Mouse (Mus musculus) C2C12 (cell line): ENCODE data around the gene Arhgef7. TPM values are rescaled to one million over a fixed set of nuclear protein-coding genes. Genes with fewer than 3 reads are reported as not detected.

Experiments used
- H3K27me3 ChIP-seq: one replicate; pipeline ENCODE4 v1.6.1; 2011; ENCODE audit not compliant: control insufficient read depth, insufficient read depth, insufficient read length
- H3K36me3 ChIP-seq: one replicate; pipeline ENCODE4 v1.6.1; 2011; ENCODE audit not compliant: control insufficient read depth, insufficient read depth
- H3K4me3 ChIP-seq: one replicate; pipeline ENCODE4 v1.5.1; 2011; ENCODE audit warnings: mild to moderate bottlenecking, control low read depth; ENCODE audit not compliant: poor library complexity, insufficient read depth, severe bottlenecking
- H3K79me2 ChIP-seq: one replicate; pipeline ENCODE4 v1.6.1; 2011; ENCODE audit not compliant: control insufficient read depth, insufficient read depth
- H3K79me3 ChIP-seq: one replicate; pipeline ENCODE4 v1.6.1; 2011; ENCODE audit warnings: low read depth, control low read depth
- H3ac ChIP-seq: one replicate; pipeline ENCODE3; 2011; ENCODE audit warnings: low read depth; ENCODE audit not compliant: control insufficient read depth, insufficient read length
- CEBPB ChIP-seq: IDR thresholded peaks from one replicate; pipeline ENCODE4 v1.6.1; 2011; ENCODE audit warnings: low read depth, mild to moderate bottlenecking, control low read depth, moderate library complexity
- CTCF ChIP-seq: IDR thresholded peaks from one replicate; pipeline ENCODE4 v1.5.1; 2011; ENCODE audit not compliant: control insufficient read depth, insufficient read depth, insufficient read length
- FOSL1 ChIP-seq: IDR thresholded peaks from one replicate; pipeline ENCODE4 v1.8.0; 2011; ENCODE audit warnings: mild to moderate bottlenecking, low read length; ENCODE audit not compliant: poor library complexity, insufficient read depth, severe bottlenecking
- MAX ChIP-seq: IDR thresholded peaks from one replicate; pipeline ENCODE4 v1.6.1; 2011; ENCODE audit warnings: mild to moderate bottlenecking, control low read depth
- MYOD1 ChIP-seq: IDR thresholded peaks from one replicate; pipeline ENCODE4 v1.6.1; 2011; ENCODE audit warnings: low read depth; ENCODE audit not compliant: control insufficient read depth, insufficient read length
- MYOG ChIP-seq: IDR thresholded peaks from one replicate; pipeline ENCODE4 v1.6.1; 2011; ENCODE audit not compliant: control insufficient read depth, insufficient read length; ENCODE audit errors: extremely low read depth
- USF1 ChIP-seq: IDR thresholded peaks from one replicate; pipeline ENCODE4 v1.6.1; 2011; ENCODE audit warnings: low read depth, mild to moderate bottlenecking, control low read depth, moderate library complexity
- polyA plus RNA-seq: library from polyadenylated mRNA; unstranded; fragments of >200 nt; fragmentation: generic; extraction: Trizol; gene quantifications from one replicate; pipeline ENCODE4 v1.2.1, GENCODE M21; 2012; ENCODE audit warnings: missing spikeins

Arhgef7 gene
- polyA plus RNA-seq, 1 experiment, result 16.8 TPM

GRCm38 (mm10) chr8:11797729-11798479 lies 70.4 kb downstream of the Arhgef7 start:
- H3K79me3 ChIP-seq, result no peaks in the 10 kb centered on the region
- peaks cover 5% of the 10 kb centered on the region for H3K79me2 ChIP-seq
- no peak for TF ChIP-seq MYOG
- TF ChIP-seq CEBPB, result no peak
- TF ChIP-seq USF1, result no peak
- TF ChIP-seq FOSL1, result no peak
- no peak for TF ChIP-seq MAX
- TF ChIP-seq CTCF, result no peak
- no peak for TF ChIP-seq MYOD1
- H3ac ChIP-seq, result no peak overlapping the region
- peaks cover 13% of the 10 kb centered on the region for H3K36me3 ChIP-seq
- no peak overlapping the region for H3K4me3 ChIP-seq
- no peaks in the 10 kb centered on the region for H3K27me3 ChIP-seq

GRCm38 (mm10) chr8:11798480-11798867 lies 71.0 kb downstream of the Arhgef7 start:
- TF ChIP-seq MYOD1 (no peak), USF1 (no peak), CEBPB (no peak), FOSL1 (no peak)
- Histone ChIP-seq H3K79me3 (no peaks in the 10 kb centered on the region), H3ac (no peak overlapping the region), H3K4me3 (no peak overlapping the region), H3K79me2 (peaks cover 5% of the 10 kb centered on the region), H3K27me3 (no peaks in the 10 kb centered on the region), H3K36me3 (peaks cover 16% of the 10 kb centered on the region)

GRCm38 (mm10) chr8:11799098-11799497 lies 71.6 kb downstream of the Arhgef7 start:
- TF ChIP-seq CEBPB (no peak), MYOG (no peak), MYOD1 (no peak), USF1 (no peak), MAX (no peak), CTCF (no peak), FOSL1 (no peak)
- Histone ChIP-seq H3K4me3 (no peak overlapping the region), H3K36me3 (peaks cover 18% of the 10 kb centered on the region), H3K79me2 (peaks cover 5% of the 10 kb centered on the region), H3ac (no peak overlapping the region), H3K79me3 (no peaks in the 10 kb centered on the region), H3K27me3 (no peaks in the 10 kb centered on the region)

- H3K36me3 ChIP-seq, result peaks cover 30% of the 10 kb centered on the region
- no peaks in the 10 kb centered on the region for H3K79me3 ChIP-seq
- no peak overlapping the region for H3K4me3 ChIP-seq
- H3K79me2 ChIP-seq, result peaks cover 5% of the 10 kb centered on the region
- H3ac ChIP-seq, result no peak overlapping the region
- TF ChIP-seq MAX, result no peak
- TF ChIP-seq USF1, result no peak
- TF ChIP-seq CEBPB, result no peak
- no peak for TF ChIP-seq MYOG
- TF ChIP-seq CTCF, result no peak
- TF ChIP-seq FOSL1, result no peak
- TF ChIP-seq MYOD1, result no peak
- no peaks in the 10 kb centered on the region for H3K27me3 ChIP-seq
Observed at GRCm38 (mm10) chr8:11800481-11800880, 73.0 kb downstream of the Arhgef7 start.

- Histone ChIP-seq H3K79me2 (peaks cover 5% of the 10 kb centered on the region), H3K36me3 (peaks cover 40% of the 10 kb centered on the region), H3K79me3 (no peaks in the 10 kb centered on the region), H3K27me3 (no peaks in the 10 kb centered on the region), H3K4me3 (no peak overlapping the region), H3ac (no peak overlapping the region)
- TF ChIP-seq MYOG (no peak), MYOD1 (no peak), CEBPB (no peak), USF1 (no peak), CTCF (no peak), FOSL1 (no peak), MAX (no peak)
Observed at GRCm38 (mm10) chr8:11801571-11801970, 74.0 kb downstream of the Arhgef7 start.
